Mouse (Mus musculus): ENCODE results near the gene Stx1a.
A peak's percentile ranks its signal among the peaks of the same experiment; 100 is the strongest.

The Stx1a gene

DNA sequence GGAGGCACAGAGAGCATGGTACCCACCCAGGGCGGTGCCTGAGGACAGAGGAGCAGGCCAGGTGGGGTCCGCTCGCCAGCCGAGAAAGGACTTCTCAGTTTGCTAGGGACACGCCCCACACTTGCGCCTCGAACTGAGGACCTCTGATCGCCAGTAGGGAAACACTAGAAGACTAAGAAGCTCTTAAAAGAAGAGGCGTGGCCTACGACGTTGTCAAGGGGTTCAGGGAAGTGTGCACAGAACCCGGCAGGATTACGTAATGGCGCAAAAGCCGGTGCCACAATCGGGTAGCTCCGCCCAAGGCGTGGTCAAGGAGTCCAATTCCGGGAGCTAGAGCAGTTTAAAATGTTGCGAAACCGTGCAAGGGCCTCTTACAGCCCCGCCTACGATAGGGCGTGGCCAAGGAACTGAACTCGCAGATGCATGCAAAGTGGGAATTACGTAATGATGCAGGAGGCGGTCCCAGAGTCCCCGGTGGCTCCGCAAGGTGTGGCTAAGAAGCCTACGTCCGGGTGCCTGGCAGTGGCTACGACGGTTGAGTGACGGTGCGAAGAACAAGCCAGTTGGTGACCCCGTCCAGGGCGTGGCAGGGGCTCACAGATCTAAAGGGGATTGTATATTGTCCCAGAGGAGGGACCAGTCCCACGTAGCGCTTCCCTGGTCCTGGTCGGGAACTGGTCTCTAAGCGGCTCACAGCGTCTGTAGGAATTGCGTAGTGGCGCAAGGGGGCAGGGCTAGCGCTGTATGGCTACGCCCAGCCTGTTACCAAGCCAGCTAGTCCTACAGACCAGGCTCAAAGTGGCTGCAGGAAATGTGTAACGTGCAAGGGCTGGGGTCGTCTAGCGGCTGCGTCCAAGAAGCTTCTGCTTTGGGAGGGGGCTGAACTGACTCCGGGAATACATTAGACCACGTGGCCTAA, 14.4 kb upstream of the Stx1a start, which contains the start of gene Abhd11:
TSS of gene Abhd11 (plus strand) at position 482 of the 919 bp plus-strand sequence.
- DNase-seq = peak; percentile 88

DNA sequence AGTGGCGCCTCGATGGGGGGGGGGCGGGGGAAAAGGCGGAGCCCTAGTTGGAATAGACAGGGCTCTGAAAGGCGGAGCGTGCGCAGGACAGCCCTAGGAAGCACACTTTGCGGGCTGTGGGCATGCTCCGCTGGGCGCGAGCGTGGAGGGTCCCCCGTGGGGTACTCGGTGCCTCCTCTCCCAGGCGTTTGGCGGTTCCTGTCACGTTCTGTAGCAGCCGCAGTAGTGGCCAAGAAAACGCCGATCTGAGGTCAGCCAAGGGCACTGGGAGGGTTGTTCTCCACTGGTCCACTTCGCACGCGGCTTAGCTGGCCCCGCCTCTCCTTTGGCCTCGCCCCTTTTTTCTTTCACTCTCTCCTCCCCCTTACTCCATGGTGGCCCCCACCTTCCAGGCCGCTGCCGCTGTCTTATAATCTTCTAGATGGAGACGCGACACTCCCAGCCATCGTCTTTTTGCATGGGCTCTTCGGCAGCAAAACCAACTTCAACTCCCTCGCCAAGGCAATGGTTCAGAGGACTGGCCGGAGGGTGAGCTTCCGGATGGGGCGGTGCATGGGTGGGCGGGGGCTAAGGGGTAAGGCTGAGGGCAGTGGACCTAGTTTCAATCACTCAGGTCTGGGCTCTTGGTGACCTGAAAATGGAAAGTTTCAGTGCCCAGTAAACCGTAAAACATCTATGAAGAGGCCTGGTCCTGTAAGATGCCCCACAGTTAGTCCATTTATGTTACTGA, 13.5 kb upstream of the Stx1a start:
- DNase-seq = peak; percentile 76

DNA sequence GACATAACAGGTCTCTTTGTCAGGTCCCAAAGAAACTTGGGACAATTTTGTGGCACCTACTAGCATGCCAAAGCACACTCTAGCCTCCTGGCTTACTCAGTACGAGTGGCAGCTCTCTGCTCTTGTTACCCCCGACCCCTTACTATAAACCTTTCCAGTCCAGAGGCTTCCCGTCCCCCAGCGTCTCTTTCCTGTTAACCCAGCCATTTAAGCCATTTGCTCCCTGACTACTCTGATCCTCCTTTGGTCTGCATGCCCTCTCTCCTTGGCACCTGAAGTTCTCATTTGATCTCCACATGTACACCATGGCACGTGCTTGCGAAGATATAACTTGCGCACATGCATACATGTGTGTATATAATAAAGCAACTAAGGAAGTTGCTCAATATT, 13.0 kb upstream of the Stx1a start:
- DNase-seq = no peak

DNA sequence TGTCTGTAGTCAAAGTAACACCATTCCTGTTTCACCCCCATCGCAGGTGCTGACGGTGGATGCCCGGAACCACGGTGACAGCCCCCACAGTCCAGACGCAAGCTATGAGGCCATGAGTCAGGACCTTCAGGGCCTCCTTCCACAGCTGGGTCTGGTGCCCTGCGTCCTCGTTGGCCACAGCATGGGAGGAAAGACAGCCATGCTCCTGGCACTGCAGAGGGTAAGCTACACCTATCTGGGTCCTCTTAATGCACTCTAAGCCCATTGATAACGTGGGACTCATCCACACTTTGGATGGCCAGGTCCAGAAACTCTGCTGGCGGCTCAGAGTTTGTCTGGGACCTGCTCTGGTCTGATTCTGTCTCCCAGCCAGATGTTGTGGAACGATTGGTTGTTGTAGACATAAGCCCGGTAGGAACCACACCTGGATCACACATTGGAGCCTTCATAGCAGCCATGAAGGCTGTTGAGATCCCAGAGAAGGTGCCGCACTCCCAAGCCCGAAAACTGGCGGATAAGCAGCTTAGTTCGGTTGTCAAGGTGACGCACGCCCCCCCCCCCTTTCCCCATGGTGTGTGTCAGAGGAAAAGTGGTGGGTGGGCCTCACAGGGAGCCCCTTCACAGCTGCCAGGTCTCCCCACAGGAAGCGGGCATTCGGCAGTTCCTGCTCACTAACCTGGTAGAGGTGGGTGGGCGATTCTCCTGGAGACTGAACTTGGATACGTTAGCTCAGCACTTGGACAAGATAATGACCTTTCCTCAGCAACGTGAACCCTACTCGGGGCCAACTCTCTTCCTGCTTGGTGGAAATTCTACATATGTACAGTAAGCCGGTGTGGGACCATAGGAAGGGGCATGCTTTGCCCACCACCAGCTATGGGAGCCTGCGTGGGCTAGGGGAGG, 12.2 kb upstream of the Stx1a start:
- no peak for DNase-seq

DNA sequence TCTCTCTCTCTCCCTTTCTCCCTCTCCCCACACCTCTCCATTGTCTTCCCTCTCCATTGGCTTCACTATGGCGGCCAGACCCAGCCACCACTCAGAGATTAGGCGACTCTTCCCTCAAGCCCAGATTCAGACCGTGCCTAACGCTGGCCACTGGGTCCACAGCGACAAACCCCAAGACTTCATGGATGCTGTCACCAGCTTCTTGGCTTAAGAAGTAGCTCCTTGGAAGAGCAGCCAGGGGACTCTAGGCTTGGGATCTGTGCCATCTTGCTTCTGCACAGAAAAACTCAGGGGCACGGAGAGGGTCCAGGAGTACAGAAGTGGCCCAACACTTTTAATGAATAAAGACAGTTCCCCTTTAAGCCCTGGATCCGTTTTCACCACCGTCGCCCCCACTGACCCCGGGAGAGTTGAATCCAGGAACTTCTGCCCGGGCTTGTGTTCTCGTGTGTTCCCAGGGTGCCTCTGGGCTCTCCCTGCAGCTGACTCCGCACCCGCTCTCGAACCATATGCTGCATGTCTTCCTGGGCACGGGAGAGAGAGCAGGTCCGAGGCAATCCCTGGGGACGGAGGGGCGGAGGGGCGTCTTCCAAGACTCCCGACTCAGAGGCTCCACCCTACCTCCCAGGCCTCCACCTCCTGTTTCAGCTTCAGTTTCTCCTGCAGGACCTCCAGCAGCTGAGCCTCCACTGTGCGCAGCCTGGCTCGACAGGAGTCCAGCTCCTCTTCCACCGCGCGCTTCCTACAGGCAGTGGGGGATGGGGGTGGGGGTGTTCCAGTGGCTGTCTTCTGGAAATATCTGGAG, 11.3 kb upstream of the Stx1a start:
- DNase-seq = no peak

DNA sequence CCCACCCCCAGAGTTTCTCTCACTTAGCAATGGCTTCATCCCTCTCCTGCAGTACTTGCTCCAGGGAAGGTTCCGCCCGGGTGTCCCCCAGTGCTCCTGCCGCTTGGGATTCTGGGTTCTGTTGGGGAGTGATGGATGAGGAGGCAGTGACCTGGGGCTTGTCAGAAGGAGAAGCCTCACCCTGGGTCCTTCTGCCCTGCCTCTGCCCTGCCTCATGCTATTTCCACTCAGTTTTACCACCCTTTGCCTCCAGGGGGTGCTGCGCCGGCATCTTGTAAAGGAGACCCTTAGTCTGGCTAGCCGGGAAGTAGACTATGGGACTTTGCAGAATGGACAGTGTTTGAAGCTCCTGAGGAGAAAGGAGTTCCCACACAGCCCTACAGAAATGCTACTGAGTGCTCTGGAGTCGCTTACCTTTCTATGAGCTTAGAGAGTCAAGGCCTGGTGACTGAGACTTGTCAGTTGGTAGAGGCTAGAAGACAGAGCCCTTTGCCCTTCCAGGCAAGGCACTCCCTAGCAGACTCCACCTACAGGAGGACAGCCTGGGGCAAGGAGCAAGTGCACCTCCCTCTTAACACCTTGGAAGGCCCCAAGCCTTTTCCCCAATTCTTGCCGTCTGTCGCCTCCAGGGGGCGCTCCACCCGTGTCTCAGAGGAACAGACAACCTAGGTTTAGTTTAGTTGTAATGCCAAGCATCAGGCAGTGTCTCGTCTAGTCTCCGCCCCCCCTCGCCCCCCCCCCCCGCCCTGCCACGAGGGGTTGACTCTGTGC, 10.4 kb upstream of the Stx1a start:
- peak; percentile 88 for DNase-seq

DNA sequence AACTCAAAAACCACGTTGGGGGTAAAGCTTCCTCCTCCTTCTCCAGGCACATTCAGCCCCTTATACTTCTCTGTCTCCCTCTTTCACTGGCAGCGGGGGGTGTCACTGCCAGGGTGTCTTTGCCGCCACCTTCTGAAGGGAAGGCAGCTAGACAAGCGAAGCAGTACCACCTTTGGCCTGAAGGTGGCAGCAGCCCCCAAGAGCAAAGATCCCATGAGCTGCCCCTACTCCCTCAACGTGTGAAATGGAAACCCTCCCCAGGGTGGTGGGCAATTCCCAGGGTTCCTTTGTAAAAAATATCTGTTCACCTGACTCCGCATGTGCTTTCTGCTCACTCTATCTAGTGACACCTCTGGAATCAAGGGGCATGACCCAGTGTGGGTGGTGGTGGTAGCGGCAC, 7.8 kb upstream of the Stx1a start:
- peak; percentile 95 for DNase-seq

DNA sequence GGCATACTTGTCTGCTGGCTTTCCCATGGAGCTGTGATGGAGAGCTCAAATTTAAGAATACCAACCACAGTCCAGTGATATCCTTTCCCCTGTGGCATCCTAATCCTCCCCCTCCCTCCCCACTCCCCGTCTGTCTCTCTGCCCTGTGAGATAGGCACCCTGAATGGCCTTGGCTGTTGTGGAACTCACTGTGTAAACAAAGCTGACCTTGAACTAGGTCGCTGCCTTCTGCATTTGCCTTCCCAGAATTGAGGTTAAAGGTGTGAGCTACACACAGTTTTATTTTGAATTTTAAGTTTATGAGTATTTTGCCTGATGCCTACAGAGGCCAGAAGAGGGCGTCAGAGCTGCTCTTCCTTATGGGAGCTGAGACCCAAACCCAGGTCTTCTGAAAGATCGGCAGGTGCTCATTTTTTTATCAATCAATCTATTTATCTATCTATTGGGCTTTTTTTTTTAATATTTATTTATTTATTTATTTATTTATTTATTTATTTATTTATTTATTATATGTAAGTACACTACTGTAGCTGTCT, 7.0 kb upstream of the Stx1a start:
- DNase-seq = no peak

DNA sequence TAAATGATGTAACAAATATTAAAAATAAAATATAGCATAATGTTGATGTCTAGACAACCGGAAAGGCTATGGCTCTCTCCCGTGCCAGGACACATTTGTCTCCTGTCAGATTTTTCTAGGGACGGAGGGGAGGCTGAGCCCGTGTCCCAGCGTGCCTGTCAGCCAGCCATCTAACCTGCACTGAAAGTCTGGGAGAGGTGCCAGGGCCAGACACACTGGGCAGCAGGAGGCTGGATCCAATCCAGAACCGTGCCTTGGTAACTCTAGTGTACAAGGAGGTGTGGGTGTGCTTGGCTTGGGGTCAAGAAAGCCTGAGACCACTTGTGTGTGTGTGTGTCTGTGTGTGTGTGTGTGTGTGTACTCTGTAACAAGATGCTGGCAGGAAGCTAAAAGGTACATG, 1.5 kb upstream of the Stx1a start:
- peak; percentile 66 for DNase-seq

DNA sequence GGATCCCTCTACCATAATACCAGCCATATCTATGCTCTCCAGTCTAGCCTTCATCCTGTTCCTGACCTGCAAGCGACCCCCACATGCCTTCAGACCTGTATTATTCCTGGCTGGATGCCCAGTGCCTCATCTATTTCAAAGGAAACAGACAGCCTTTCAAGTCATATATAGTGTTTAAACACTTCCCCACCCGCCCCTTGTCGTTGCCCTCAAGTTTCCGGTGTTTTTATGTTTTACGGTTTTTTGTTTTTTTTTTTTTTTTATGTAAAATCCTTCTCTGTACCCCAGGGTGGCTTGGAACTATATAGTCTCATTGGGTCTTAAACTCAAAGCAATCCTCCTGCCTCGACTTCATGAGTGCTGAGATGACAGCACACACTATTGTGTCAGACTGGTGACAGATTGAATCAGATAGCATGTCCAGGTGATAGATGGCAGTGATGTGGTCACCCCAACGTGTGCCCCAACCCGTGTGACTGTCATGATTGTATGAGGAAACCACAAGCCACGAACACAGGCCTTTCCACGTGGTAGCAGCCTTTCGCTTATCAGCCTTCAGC, 1.5 kb downstream of the Stx1a start:
- DNase-seq = no peak

DNA sequence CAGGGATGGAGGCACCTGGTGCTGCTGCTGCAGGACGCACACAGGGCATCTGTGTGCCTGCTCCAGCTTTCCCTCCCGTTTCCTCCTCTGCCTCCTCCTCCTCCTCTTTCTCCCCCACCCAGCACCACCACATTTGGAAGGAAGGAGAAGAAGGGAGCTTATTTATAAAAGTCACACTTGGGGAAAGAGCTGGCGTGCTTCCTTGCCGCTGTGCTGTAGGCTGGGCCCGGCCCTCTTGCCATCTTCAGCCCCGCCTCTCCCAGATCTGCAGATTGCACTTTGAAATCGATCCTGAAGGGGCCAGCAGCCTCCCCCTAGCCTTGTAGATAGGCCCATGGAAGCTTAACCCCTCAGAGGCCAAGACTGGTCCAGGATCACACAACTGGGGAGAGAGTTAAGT, 2.6 kb downstream of the Stx1a start:
- no peak for DNase-seq

DNA sequence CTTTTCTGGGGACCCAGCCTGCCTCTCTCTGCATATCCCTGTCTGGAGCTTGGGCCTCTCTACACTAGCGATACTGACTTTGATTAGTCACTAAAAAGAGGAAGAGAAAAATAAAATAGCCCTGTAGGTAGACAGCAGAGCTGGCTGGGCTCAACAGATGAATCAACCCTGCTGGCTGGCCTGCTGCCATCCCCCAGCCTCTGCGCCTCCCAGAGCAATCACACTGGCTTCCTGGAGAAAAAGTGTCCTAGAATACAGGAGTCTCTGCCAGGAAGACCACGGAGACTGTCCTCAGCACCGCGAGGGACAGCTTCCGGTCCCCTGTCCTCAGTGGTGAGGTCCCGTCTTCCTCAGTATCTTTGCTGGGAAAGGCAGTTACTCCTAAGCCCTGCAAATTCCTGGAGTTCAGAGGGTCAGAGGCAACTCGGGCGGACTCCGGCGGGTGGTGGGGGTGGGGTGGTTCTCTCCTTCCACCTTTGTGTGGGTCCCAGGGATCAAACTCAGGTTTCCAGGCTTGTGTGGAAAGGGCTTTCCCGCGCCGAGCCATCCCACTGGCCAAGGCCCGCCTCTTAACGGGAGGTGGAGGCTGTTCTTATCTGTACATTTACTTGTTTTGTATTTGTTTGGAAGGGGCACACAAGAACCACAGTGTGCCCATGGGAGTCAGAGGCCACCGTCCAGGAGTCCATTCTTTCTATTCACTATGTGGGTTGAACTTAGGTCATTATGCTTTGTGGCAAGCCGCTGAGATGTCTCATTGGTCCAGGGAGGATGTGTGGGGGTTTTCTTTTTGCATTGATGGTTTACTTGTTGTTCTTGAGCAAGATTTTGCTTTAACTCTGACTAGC, 5.9 kb downstream of the Stx1a start:
- no peak for DNase-seq

DNA sequence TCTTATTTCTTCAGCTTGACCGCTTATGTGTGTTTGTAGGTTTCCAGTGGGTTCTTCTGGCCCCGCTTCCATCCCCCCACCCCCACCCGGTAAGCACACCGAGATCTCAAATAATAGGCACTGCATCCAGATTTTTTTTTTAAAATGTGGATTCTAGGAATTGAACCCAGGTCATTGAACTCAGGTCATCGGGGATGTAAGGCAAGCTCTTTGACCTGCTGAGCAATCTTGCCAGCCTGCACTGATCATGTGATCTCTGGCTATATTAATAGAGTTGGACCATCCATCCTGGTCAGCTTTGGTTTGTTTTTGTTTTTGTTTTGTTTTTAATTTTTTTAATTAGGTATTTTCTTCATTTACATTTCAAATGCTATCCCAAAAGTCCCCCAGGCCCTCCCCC, 9.3 kb downstream of the Stx1a start:
- no peak for DNase-seq

DNA sequence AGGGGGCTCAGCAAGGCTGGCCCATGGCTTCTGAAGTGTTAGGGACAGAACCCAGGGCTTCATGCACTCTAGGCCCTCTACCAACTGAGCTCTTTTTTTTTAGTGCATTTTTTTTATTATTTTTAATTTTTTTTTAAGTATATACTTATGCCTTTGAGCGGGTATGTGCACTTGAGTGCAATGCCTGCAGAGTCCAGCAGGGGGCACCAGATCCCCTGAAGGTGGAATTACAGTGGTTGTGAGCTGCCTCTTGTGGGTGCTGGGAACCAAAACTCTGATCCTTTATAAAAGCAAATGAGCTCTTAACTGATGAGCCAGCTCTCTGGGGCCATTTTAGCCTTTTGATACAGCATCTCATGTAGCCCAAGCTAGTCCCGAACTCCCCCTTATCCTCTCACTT, 11.3 kb downstream of the Stx1a start:
- no peak for DNase-seq

DNA sequence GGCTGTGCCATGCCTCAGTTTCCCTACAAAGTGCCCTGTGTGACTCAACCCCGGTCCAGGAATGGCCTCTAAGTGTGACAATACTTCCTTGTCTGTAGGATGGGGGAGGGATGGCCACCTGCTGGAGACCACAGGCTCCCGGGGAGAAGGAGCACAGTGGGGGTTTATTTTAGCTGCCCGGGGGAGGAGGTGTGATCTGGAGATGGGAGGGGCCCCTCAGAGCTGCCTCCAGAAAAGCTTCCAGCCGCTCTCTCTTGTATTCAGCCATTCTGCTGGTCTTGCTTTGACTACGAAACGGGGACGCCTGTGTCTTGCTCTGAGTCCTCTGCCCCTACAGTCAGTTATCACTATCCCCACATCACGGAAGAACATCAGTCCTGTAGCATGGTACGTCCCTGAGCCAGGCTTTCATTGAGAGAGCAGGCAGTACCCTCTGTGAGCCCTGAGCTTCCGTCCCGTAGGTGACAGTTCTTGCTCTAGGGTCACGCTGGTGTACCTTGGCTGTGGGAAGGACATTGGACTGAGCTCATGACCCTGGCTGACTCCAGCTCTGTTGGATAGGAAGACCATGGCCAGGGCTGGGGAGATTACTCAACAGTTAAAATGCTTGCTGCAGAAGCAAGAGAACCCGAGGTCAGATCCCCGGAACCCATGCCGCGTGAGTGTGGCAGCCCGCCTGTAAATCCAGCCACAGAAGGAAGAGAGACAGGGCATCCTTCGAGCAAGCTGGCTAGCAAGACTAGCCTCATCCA, 12.5 kb downstream of the Stx1a start:
- DNase-seq = no peak

DNA sequence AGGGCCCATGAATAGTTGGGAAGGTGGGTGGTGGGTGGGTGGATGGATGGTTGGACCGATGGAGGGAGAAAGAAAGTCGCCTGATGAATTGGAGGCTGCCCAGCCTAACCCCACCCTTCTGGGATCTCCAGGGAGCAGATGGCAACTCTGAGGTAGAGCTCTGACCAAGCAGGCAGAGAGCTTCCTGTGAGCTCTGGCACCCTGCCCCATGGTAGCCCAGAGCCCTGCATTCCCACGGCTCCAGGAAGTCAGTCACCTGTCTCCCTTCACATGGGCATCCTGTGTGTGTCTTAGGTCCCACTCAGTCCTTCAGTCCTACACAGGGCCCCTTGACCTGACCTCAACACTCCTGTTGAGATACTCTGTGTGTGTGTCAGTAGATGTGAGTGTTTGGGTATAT, 14.7 kb downstream of the Stx1a start:
- DNase-seq = no peak

DNA sequence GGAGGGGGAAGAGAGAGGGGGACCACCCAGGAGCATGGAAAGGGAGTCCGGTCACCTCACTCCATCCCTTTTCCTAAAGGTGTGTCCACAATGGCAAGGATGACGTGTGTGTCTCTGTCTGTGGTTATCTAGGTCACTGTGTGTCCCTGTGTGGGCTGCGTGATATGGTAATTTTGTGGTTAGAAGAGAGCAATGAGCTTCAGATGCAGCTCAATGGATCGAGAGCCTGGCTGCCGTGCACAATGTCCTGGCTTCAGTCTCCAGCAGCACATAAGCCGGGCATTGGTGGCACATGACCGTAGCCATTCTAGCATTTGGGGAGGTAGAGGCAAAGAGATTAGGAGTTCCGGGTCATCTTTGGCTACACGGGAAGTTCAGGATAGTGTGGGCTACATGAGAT, 16.3 kb downstream of the Stx1a start:
- DNase-seq = no peak

DNA sequence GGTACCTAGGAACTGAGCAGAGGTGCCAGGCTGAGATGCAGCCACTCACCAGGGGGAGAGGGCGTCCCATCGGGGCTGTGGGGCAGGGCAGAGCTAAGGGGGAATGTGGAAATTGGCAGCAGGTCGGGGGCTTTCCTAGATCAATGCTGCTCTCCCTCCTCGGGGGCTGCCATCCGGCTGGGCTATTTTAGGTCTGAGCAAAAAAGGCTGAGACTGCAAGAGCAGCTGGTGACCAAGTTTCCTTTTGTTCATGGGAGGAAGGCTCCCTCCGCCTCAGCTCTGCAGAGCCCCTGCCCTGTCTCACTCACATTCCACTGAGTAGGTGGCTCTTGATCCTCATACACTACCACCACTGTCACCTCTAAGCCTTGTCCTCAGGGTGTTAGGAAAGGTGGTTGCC, 16.8 kb downstream of the Stx1a start:
- DNase-seq = no peak

DNA sequence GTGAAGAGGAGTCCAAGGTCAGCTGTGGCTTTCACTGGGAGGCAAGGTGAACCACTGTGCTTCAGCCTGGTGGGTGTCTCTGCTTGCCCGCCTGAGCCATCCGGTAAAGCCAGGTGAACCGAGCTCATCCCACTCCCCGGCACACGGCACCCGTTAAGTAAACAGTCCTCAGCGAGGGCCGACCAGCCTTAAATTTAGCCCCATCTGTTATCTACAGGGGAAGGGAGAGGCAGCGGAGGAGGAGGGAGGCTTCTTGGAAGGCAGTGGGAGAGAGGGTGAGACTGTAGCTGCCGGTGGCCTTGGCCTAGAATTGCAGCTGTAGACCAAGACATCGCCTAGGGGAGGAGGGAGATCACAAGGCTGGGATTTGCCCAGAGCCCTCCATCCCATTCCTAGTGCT, 17.5 kb downstream of the Stx1a start:
- no peak for DNase-seq

Data from right cerebral cortex, postnatal 4 days (tissue).